Mouse (Mus musculus) neural tube, embryonic 13.5 days (tissue): ENCODE data around the gene Olfr380. TPM values are rescaled to one million over a fixed set of nuclear protein-coding genes. Genes with fewer than 3 reads are reported as not detected.

Experiments
- ATAC-seq: fragments of 200-750 bp; cut with Nextera tagmentation; 2 replicates; pipeline ENCODE4 v1.8.0; 2017; ENCODE audit warnings: low read depth, mild to moderate bottlenecking, moderate TSS enrichment, moderate library complexity
- H3K27ac ChIP-seq: fragments of 300-500 bp; sonication (generic); replicated peaks from 2 replicates; pipeline ENCODE4 v1.5.1; 2015; ENCODE audit warnings: moderate library complexity, mild to moderate bottlenecking, inconsistent platforms
- H3K27me3 ChIP-seq: fragments of 300-500 bp; sonication (generic); 2 replicates; pipeline ENCODE4 v1.6.1; 2015; ENCODE audit warnings: mild to moderate bottlenecking, inconsistent platforms
- H3K36me3 ChIP-seq: fragments of 300-500 bp; sonication (generic); 2 replicates; pipeline ENCODE4 v1.6.1; 2015; ENCODE audit warnings: mild to moderate bottlenecking, inconsistent platforms
- H3K4me1 ChIP-seq: fragments of 300-500 bp; sonication (generic); replicated peaks from 2 replicates; pipeline ENCODE4 v1.6.1; 2015; ENCODE audit warnings: inconsistent platforms
- H3K4me2 ChIP-seq: fragments of 300-500 bp; sonication (generic); 2 replicates; pipeline ENCODE4 v1.6.1; 2015; ENCODE audit warnings: inconsistent platforms, mild to moderate bottlenecking, moderate library complexity
- H3K4me3 ChIP-seq: fragments of 300-500 bp; sonication (generic); 2 replicates; pipeline ENCODE4 v1.5.1; 2015; ENCODE audit warnings: mild to moderate bottlenecking, inconsistent platforms
- H3K9ac ChIP-seq: fragments of 300-500 bp; sonication (generic); 2 replicates; pipeline ENCODE4 v1.6.1; 2015; ENCODE audit warnings: moderate library complexity, mild to moderate bottlenecking, inconsistent platforms
- H3K9me3 ChIP-seq: fragments of 300-500 bp; sonication (generic); 2 replicates; pipeline ENCODE4 v1.6.1; 2016; ENCODE audit warnings: inconsistent platforms
- WGBS: fragments of 180-500 bp; shearing (Covaris S2); methylation state at CpG from one replicate; pipeline ENCODE4 v1.1.7; 2015; 5-methylcytosine and 5-hydroxymethylcytosine counted together
- polyA plus RNA-seq: library from polyadenylated mRNA; unstranded; fragments of >200 nt; fragmentation: Nextera tagmentation; extraction: Ambion mirVana; gene quantifications from 2 replicates; pipeline ENCODE4 v1.2.1, GENCODE M21; 2015

The Olfr380 gene
- polyA plus RNA-seq: not detected in 2 replicates

- H3K27ac ChIP-seq: no peak within 1 kb of the TSS
- H3K27me3 ChIP-seq: no peaks in the 10 kb centered on the region
- no peak within 1 kb of the TSS for H3K9ac ChIP-seq
- no peak within 1 kb of the TSS for H3K4me2 ChIP-seq
- ATAC-seq: no peak
- H3K4me3 ChIP-seq: no peak within 1 kb of the TSS
- peaks cover under 1% of the 10 kb centered on the region; the same call in 1 of the 2 replicates for H3K9me3 ChIP-seq
- H3K36me3 ChIP-seq: no peaks in the 10 kb centered on the region
- no peaks in the 10 kb centered on the region for H3K4me1 ChIP-seq
- 85% methylated on average over 1 of the region's 1 CpGs for WGBS
Measured at GRCm38 (mm10) chr11:73457408-73457807, at the start of gene Olfr380. TSS of gene Olfr380 (minus strand) at chr11:73457508.

GRCm38 (mm10) chr11:73491503-73491902 is 34.2 kb upstream of the Olfr380 start, which contains the start of gene Olfr381:
TSS of gene Olfr381 (minus strand) at chr11:73491603.
- H3K36me3 ChIP-seq: no peaks in the 10 kb centered on the region
- H3K4me1 ChIP-seq: no peaks in the 10 kb centered on the region
- H3K27me3 ChIP-seq: no peaks in the 10 kb centered on the region
- H3K4me2 ChIP-seq: no peak within 1 kb of the TSS
- no peak for ATAC-seq
- H3K4me3 ChIP-seq: no peak within 1 kb of the TSS
- peaks cover under 1% of the 10 kb centered on the region; the same call in 1 of the 2 replicates for H3K9me3 ChIP-seq
- H3K9ac ChIP-seq: no peak within 1 kb of the TSS
- H3K27ac ChIP-seq: no peak within 1 kb of the TSS

GRCm38 (mm10) chr11:73428377-73428776 is 28.9 kb downstream of the Olfr380 start, which contains the start of gene Olfr378:
TSS of gene Olfr378 (minus strand) at chr11:73428477.
- Histone ChIP-seq H3K4me1 (no peaks in the 10 kb centered on the region), H3K27ac (no peak within 1 kb of the TSS), H3K9ac (no peak within 1 kb of the TSS), H3K4me2 (no peak within 1 kb of the TSS), H3K4me3 (no peak within 1 kb of the TSS), H3K27me3 (no peaks in the 10 kb centered on the region), H3K36me3 (no peaks in the 10 kb centered on the region), H3K9me3 (peaks cover 11% of the 10 kb centered on the region)
- 100% methylated on average over 1 of the region's 1 CpGs for WGBS
- no peak for ATAC-seq

Other genes starting within 250 kb of the Olfr380 start
- 5.8 and 11.5 TPM in 2 replicates for gene Trpv1, start 223.2 kb downstream of the Olfr380 start, polyA plus RNA-seq
- 0.17 and 0.20 TPM in 2 replicates for gene Trpv3, start 190.1 kb downstream of the Olfr380 start, polyA plus RNA-seq
- gene Aspa, start 127.9 kb downstream of the Olfr380 start, polyA plus RNA-seq: 1.1 and 3.2 TPM in 2 replicates
- gene Gm49340, start 127.8 kb downstream of the Olfr380 start, polyA plus RNA-seq: not detected in 2 replicates
- 0.25 TPM in 1 of 2 replicates, not detected in the other for gene Spata22, start 127.8 kb downstream of the Olfr380 start, polyA plus RNA-seq
- gene Olfr20, start 106.7 kb downstream of the Olfr380 start, polyA plus RNA-seq: not detected in 2 replicates
- gene Olfr376, start 86.3 kb downstream of the Olfr380 start, polyA plus RNA-seq: not detected in 2 replicates
- not detected in 2 replicates for gene Olfr1, start 57.9 kb downstream of the Olfr380 start, polyA plus RNA-seq
- gene Olfr378, start 29.0 kb downstream of the Olfr380 start, polyA plus RNA-seq: not detected in 2 replicates
- gene Olfr381, start 34.1 kb upstream of the Olfr380 start, polyA plus RNA-seq: not detected in 2 replicates
- gene Olfr382, start 59.7 kb upstream of the Olfr380 start, polyA plus RNA-seq: not detected in 2 replicates
- gene Olfr385, start 135.5 kb upstream of the Olfr380 start, polyA plus RNA-seq: not detected in 2 replicates
- gene Olfr384, start 141.1 kb upstream of the Olfr380 start, polyA plus RNA-seq: not detected in 2 replicates
- not detected in 2 replicates for gene Zfp735, start 231.3 kb upstream of the Olfr380 start, polyA plus RNA-seq